Mouse (Mus musculus) small intestine, adult 2 months (tissue): ENCODE data around the gene Ccdc57. TPM values are rescaled to one million over a fixed set of nuclear protein-coding genes. Genes with fewer than 3 reads are reported as not detected.

Experiments
- H3K27ac ChIP-seq: fragments of 200-500 bp; 2 replicates; pipeline ENCODE4 v1.5.1; 2012; ENCODE audit warnings: low read depth, low read length, control low read depth, inconsistent platforms; ENCODE audit not compliant: insufficient read depth
- H3K27me3 ChIP-seq: fragments of 200-500 bp; 2 replicates; pipeline ENCODE4 v1.6.1; 2012; ENCODE audit warnings: mild to moderate bottlenecking, moderate library complexity, low read length, inconsistent platforms; ENCODE audit not compliant: control insufficient read depth, insufficient read depth
- H3K36me3 ChIP-seq: fragments of 200-500 bp; 2 replicates; pipeline ENCODE4 v1.6.1; 2012; ENCODE audit warnings: mild to moderate bottlenecking, low read length, control low read depth, inconsistent platforms; ENCODE audit not compliant: control insufficient read depth, insufficient read depth
- H3K4me1 ChIP-seq: fragments of 200-500 bp; 2 replicates; pipeline ENCODE4 v1.6.1; 2012; ENCODE audit warnings: low read length, inconsistent platforms, mixed read lengths; ENCODE audit not compliant: control insufficient read depth, insufficient read depth, insufficient read length
- H3K4me3 ChIP-seq: fragments of 200-500 bp; 2 replicates; pipeline ENCODE4 v1.5.1; 2012; ENCODE audit warnings: low read depth, mild to moderate bottlenecking, control low read depth, inconsistent platforms, low read length, moderate library complexity
- CTCF ChIP-seq: fragments of 200-500 bp; IDR thresholded peaks from 2 replicates; pipeline ENCODE4 v1.5.1; 2012; ENCODE audit warnings: low read depth, mild to moderate bottlenecking, control low read depth, inconsistent platforms, low read length, moderate library complexity, mixed read lengths; ENCODE audit not compliant: insufficient replicate concordance, insufficient read length; ENCODE audit errors: extremely low read depth
- POLR2A ChIP-seq: fragments of 200-500 bp; IDR thresholded peaks from 2 replicates; pipeline ENCODE4 v1.6.1; 2012; ENCODE audit warnings: low read depth, mild to moderate bottlenecking, control low read depth, inconsistent platforms, low read length, moderate library complexity
- WGBS: fragments of 180-500 bp; shearing (Covaris S2); methylation state at CpG from one replicate; pipeline ENCODE4 v1.1.7; 2018; 5-methylcytosine and 5-hydroxymethylcytosine counted together
- polyA plus RNA-seq: library from polyadenylated mRNA; depleted of rRNA; stranded (reverse); fragments of >200 nt; gene quantifications from 2 replicates; pipeline ENCODE4 v1.2.3, GENCODE M21; 2012

Ccdc57 gene
- polyA plus RNA-seq, 1 experiment = 0.43 TPM

DNA sequence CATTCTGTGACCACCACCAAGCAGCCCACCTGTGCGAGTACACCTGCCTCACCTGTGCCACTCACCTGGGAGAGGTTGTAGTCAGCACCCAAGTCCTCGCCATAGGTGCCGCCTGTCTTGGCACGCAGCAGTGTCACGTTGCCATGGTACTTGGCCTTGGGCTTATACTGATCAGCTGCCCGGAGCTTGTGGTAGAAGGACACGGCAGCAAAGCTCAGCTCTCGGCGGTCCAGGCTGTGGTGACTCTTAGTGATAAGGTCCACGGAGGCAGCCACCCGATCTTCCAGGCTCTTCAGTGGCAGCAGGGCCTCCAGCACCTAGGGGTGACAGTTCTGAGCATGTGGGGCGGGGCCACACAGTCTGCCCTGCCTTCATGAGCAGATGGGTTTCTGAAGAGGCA is 124.7 kb downstream of the Ccdc57 start:
- H3K36me3 ChIP-seq = peaks cover 65% of the 10 kb centered on the region
- H3K4me1 ChIP-seq = peaks cover 12% of the 10 kb centered on the region; the same call in 1 of the 2 replicates
- no peak overlapping the region for H3K4me3 ChIP-seq
- 83% methylated on average over 12 of the region's 12 CpGs for WGBS
- no peaks in the 10 kb centered on the region for H3K27me3 ChIP-seq
- TF ChIP-seq CTCF = no peak
- TF ChIP-seq POLR2A = no peak
- H3K27ac ChIP-seq = no peak overlapping the region

GRCm38 (mm10) chr11:120805375-120806298 is 127.0 kb downstream of the Ccdc57 start:
- WGBS = 37% methylated on average over 7 of the region's 7 CpGs
- Histone ChIP-seq H3K27ac (peak overlapping the region; percentile 6; the same call in 1 of the 2 replicates), H3K4me3 (no peak overlapping the region), H3K36me3 (peaks cover 43% of the 10 kb centered on the region), H3K4me1 (peaks cover 12% of the 10 kb centered on the region; the same call in 1 of the 2 replicates), H3K27me3 (no peaks in the 10 kb centered on the region)
- no peak for TF ChIP-seq POLR2A

GRCm38 (mm10) chr11:120804769-120805168 is 127.9 kb downstream of the Ccdc57 start:
- peaks cover 12% of the 10 kb centered on the region; the same call in 1 of the 2 replicates for H3K4me1 ChIP-seq
- 68% methylated on average over 4 of the region's 4 CpGs for WGBS
- no peak overlapping the region for H3K4me3 ChIP-seq
- H3K36me3 ChIP-seq = peaks cover 34% of the 10 kb centered on the region
- no peak overlapping the region for H3K27ac ChIP-seq
- no peaks in the 10 kb centered on the region for H3K27me3 ChIP-seq
- TF ChIP-seq POLR2A (no peak), CTCF (no peak)

DNA sequence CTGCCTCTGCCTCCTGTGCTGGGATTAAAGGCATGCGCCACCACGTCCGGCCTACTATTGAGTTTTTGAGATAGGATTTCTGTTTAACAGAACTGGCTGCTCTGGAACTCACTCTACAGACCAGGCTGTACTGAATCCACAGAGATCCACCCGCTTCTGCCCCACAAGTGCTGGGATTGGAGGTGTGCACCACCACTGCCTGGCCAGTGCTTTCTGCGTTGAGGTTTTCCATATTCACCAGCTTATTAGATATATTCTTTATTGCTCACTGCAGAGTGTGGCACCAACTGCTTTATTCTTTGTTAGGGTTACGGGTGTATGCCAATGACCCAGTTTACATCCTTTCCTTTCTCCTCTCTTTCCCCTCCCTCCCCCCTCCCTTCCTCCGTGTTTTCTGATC is 128.4 kb downstream of the Ccdc57 start:
- Histone ChIP-seq H3K4me1 (peaks cover 12% of the 10 kb centered on the region; the same call in 1 of the 2 replicates), H3K27ac (no peak overlapping the region), H3K4me3 (no peak overlapping the region), H3K27me3 (no peaks in the 10 kb centered on the region), H3K36me3 (peaks cover 30% of the 10 kb centered on the region)
- 86% methylated on average over 7 of the region's 7 CpGs for WGBS
- TF ChIP-seq POLR2A = no peak
- no peak for TF ChIP-seq CTCF

DNA sequence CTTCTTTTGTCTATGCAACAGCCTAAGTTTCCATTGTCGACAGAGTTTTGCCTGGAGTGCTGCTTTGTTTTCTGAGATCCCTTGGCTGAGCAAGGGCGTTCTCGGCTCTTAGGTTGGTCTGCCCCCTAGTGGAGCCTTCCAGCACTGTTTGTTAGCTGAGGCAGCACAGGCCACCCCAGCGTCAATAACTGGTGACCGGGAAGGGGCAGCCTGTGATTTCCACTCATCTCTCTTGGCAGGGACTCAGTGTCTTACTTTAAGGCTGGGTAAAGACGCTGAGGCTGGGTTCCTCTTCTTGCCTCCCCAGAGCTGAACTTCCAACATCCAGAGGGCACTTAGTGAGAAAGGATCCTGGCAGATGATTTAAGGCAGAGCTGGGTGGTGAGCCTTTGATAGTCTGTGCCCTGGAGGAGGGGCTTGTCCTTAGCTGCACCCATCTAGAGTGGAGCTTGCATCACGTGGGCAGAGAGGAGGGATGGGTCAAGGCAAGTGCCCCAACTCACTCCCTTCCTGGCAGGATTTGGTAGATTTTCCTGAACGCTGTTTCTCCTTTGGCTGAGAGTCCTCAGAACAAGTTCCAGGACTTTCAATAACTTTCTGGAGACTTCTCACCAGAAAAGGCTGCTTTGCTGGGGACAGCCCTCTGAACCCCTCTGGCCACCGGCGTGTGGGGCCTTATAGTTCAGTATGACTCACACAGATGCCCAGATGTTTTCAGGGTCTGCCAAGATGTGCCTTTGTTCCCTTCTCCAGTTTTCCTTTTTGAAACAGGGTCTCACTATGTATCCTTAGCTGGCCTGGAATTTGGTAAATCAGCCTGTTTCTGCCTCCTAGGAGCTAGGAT is 132.4 kb downstream of the Ccdc57 start:
- H3K4me1 ChIP-seq = peaks cover 5% of the 10 kb centered on the region; the same call in 1 of the 2 replicates
- TF ChIP-seq CTCF (peak; percentile 94), POLR2A (0 out of 2 replicates have a peak, but pooled peaks have one; percentile 12)
- 7% methylated on average over 10 of the region's 10 CpGs for WGBS
- peak overlapping the region; percentile 10; the same call in 1 of the 2 replicates for H3K27ac ChIP-seq
- H3K36me3 ChIP-seq = no peaks in the 10 kb centered on the region
- H3K4me3 ChIP-seq = no peak overlapping the region
- no peaks in the 10 kb centered on the region for H3K27me3 ChIP-seq

- Histone ChIP-seq H3K36me3 (no peaks in the 10 kb centered on the region), H3K27me3 (no peaks in the 10 kb centered on the region), H3K27ac (no peak overlapping the region), H3K4me1 (peaks cover 6% of the 10 kb centered on the region; the same call in 1 of the 2 replicates), H3K4me3 (no peak overlapping the region)
- WGBS = 62% methylated on average over 6 of the region's 6 CpGs
- TF ChIP-seq CTCF (no peak), POLR2A (no peak)
Observed at GRCm38 (mm10) chr11:120799316-120799890, 133.3 kb downstream of the Ccdc57 start.

DNA sequence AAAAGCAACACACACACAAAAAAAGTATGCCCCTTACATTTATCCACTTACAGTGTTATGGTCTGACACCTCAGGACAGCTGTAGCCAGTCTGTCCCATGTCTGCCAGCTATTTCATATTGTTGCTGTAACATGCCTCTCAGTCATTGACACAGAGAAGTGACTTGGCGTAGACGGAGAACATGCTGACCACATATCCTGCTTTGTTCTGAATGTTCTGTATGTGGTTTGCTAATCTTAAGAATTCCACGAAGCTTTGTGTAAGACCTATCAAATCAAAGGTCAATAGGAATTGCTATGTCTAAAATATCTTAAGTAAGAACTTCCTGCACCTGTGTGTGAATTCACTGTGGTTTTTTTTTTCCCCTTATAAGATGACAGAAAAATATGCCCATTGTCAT is 134.4 kb downstream of the Ccdc57 start:
- Histone ChIP-seq H3K27ac (no peak overlapping the region), H3K4me3 (no peak overlapping the region), H3K36me3 (peaks cover 5% of the 10 kb centered on the region; the same call in 1 of the 2 replicates), H3K4me1 (peaks cover 6% of the 10 kb centered on the region; the same call in 1 of the 2 replicates), H3K27me3 (no peaks in the 10 kb centered on the region)
- TF ChIP-seq POLR2A (no peak), CTCF (no peak)
- 61% methylated on average over 3 of the region's 3 CpGs for WGBS
